Mouse (Mus musculus) embryonic facial prominence, embryonic 13.5 days (tissue): ENCODE results near the gene Tbc1d1. TPM values are rescaled to one million over a fixed set of nuclear protein-coding genes. Genes with fewer than 3 reads are reported as not detected.

Experiments
- microRNA-seq: library from miRNA; unstranded; fragments of <30 nt; microRNA quantifications from one replicate; pipeline ENCODE4, GENCODE M21; 2016
- polyA plus RNA-seq: library from polyadenylated mRNA; unstranded; fragments of >200 nt; fragmentation: Nextera tagmentation; extraction: Ambion mirVana; gene quantifications from 2 replicates; pipeline ENCODE4 v1.2.1, GENCODE M21; 2015

Tbc1d1 gene
- polyA plus RNA-seq, 1 experiment from 2014 or later, result 21.6 TPM

Small RNA genes within 50 kb of the gene (microRNA-seq; reads per million reads assigned to microRNA genes)
- gene Gm22395, result not detected

Other genes starting within 250 kb of the Tbc1d1 start
- gene Rell1, start 187.4 kb upstream of the Tbc1d1 start, polyA plus RNA-seq, result 25.7 and 25.9 TPM in 2 replicates
- gene Pgm2, start 63.4 kb upstream of the Tbc1d1 start, polyA plus RNA-seq, result 32.0 and 35.7 TPM in 2 replicates